Mouse (Mus musculus) neural tube, embryonic 10.5 days (tissue): ENCODE measurements around the gene Nox1.

Source experiments
- DNase-seq: peaks from one replicate; pipeline ENCODE4 v3.0.0-alpha.2; 2017; ENCODE audit warnings: low spot score; ENCODE audit errors: extremely low spot score

Nox1 gene

GRCm38 (mm10) chrX:134132295-134132694 is 89.5 kb downstream of the Nox1 start:
- DNase-seq: peak; percentile 12

- no peak for DNase-seq
These were observed 93.2 kb downstream of the Nox1 start for GRCm38 (mm10) chrX:134128549-134128948.

GRCm38 (mm10) chrX:134116417-134116816 is 105.3 kb downstream of the Nox1 start:
- DNase-seq: no peak

- no peak for DNase-seq
These were observed 110.0 kb downstream of the Nox1 start for GRCm38 (mm10) chrX:134111767-134112166.

GRCm38 (mm10) chrX:134102641-134103040 is 119.1 kb downstream of the Nox1 start:
- DNase-seq: no peak

GRCm38 (mm10) chrX:134085453-134085852 is 136.3 kb downstream of the Nox1 start:
- no peak for DNase-seq

- no peak for DNase-seq
These were observed 162.0 kb downstream of the Nox1 start for GRCm38 (mm10) chrX:134059764-134060163.

- DNase-seq: peak; percentile 82
These were observed 162.6 kb downstream of the Nox1 start, which contains the start of gene Cstf2 for GRCm38 (mm10) chrX:134058987-134059712. Gene Cstf2, plus strand, starts transcription at chrX:134059187.

- no peak for DNase-seq
These were observed 163.5 kb downstream of the Nox1 start for GRCm38 (mm10) chrX:134058040-134058875.

- no peak for DNase-seq
These were observed 164.9 kb downstream of the Nox1 start for GRCm38 (mm10) chrX:134056897-134057296.

GRCm38 (mm10) chrX:134048994-134049393 is 172.8 kb downstream of the Nox1 start:
- DNase-seq: no peak
